ENCODE assay signal across 8 mouse cellular contexts in the genomic region with DNA sequence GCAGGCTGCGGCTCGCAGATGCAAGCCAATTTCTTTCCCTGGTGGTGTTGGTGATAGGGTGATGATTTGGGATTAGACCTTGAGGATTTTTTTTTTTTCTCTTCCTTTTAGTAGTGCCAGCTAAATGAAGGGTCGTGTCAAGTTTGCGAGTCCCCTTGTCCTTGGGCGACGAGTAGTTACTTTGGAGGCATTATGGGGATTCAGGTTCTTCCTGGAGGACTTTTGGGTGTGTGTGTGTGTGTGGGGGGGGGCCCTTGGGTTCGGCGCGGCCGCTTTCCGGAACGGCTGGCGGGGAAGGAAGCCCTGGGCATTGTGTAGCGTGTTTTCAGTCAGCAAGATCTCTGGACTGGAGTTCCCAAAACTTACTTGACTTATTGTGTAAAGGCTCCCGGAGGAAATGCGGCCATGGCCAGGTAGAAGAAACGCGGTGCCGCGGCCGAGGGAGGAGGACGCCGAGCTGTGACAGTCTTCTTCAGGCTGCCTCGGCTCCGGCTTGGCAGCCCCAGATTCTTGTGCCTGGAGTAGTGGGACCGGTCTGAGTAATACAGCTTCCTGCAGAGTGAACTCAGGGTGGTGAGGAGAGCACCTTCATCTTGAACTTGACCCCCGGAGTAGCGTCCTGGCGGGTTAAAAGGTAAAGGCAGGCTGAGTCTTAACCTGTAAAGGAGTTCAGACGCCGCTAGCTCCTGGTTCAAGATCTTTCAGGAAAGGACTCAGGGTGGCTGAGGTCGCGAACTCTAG. TPM values are rescaled to one million over a fixed set of nuclear protein-coding genes. Genes with fewer than 3 reads are reported as not detected.
DNase-seq lines count a peak whose midpoint lies in the region; ATAC-seq and TF ChIP-seq lines count a peak whose summit lies in the region.

No protein-coding gene starts in this region.

- ATAC-seq in forebrain, postnatal 0 days, result no peak
- ATAC-seq in intestine, embryonic 14.5 days (replicated peaks; ENCODE audit: low FRiP score, low TSS enrichment, low read depth), result no peak
- no peak for ATAC-seq in liver, embryonic 12.5 days

- no peak for TF ChIP-seq CTCF in forebrain, postnatal 0 days (IDR thresholded peaks at IDR 0.05; ENCODE audit: low read depth)

- peak overlapping the region; percentile 59 for H3K9ac ChIP-seq in forebrain, postnatal 0 days
- H3K9ac ChIP-seq in intestine, embryonic 14.5 days (ENCODE audit: low read length), result peak overlapping the region; percentile 91
- peak overlapping the region; percentile 72 for H3K9ac ChIP-seq in liver, embryonic 12.5 days

- peak overlapping the region; percentile 100 for H3K4me2 ChIP-seq in forebrain, postnatal 0 days (ENCODE audit: low read depth)
- H3K4me2 ChIP-seq in intestine, embryonic 14.5 days (ENCODE audit: low read length), result peak overlapping the region; percentile 80
- peak overlapping the region; percentile 94 for H3K4me2 ChIP-seq in liver, embryonic 12.5 days

- H3K27me3 ChIP-seq in forebrain, postnatal 0 days (ENCODE audit: insufficient read depth, low read length), result no peaks in the 10 kb centered on the region
- no peaks in the 10 kb centered on the region for H3K27me3 ChIP-seq in intestine, embryonic 14.5 days (replicated peaks; ENCODE audit: control insufficient read depth, insufficient read depth, low read length)
- peaks cover 59% of the 10 kb centered on the region for H3K27me3 ChIP-seq in liver, embryonic 12.5 days (replicated peaks)

- H3K4me1 ChIP-seq in brown adipose tissue, adult 24 weeks (ENCODE audit: control insufficient read depth, insufficient read depth, insufficient read length, low read length), result peaks cover 17% of the 10 kb centered on the region
- peaks cover 12% of the 10 kb centered on the region for H3K4me1 ChIP-seq in forebrain, postnatal 0 days (ENCODE audit: insufficient read depth)
- H3K4me1 ChIP-seq in intestine, embryonic 14.5 days (replicated peaks; ENCODE audit: control insufficient read depth, insufficient read depth, low read length), result peaks cover 46% of the 10 kb centered on the region
- H3K4me1 ChIP-seq in liver, embryonic 12.5 days, result peaks cover 24% of the 10 kb centered on the region

- peak; percentile 27 for DNase-seq in ovary, postnatal 10 days (ENCODE audit: low spot score)
- DNase-seq in ovary, adult 18-20 months (ENCODE audit: low spot score), result no peak
- no peak for DNase-seq in forebrain, postnatal 0 days
- DNase-seq in intestine, embryonic 14.5 days (ENCODE audit: low spot score), result peak; percentile 84
- DNase-seq in naive thymus-derived CD4-positive, alpha-beta T cell, adult 2 months (ENCODE audit: low read depth), result peak; percentile 45
- no peak for DNase-seq in c-Kit-positive CD71-positive TER-119-positive erythroid progenitor cells, embryonic 14.5 days (ENCODE audit: low spot score)

- H3K9me3 ChIP-seq in forebrain, postnatal 0 days (ENCODE audit: low read length), result no peaks in the 10 kb centered on the region
- H3K9me3 ChIP-seq in intestine, embryonic 14.5 days (ENCODE audit: control insufficient read depth, low read length), result no peaks in the 10 kb centered on the region
- no peaks in the 10 kb centered on the region for H3K9me3 ChIP-seq in liver, embryonic 12.5 days (replicated peaks)

- H3K36me3 ChIP-seq in forebrain, postnatal 0 days (ENCODE audit: insufficient read depth), result no peaks in the 10 kb centered on the region
- H3K36me3 ChIP-seq in intestine, embryonic 14.5 days (ENCODE audit: control insufficient read depth, insufficient read depth, low read length), result no peaks in the 10 kb centered on the region
- no peaks in the 10 kb centered on the region for H3K36me3 ChIP-seq in liver, embryonic 12.5 days

- WGBS in forebrain, postnatal 0 days, result 1% methylated on average over 33 of the region's 33 CpGs
- 1% methylated on average over 33 of the region's 33 CpGs for WGBS in intestine, embryonic 14.5 days
- WGBS in liver, embryonic 12.5 days (ENCODE audit: insufficient replicate concordance), result under 1% methylated on average over 33 of the region's 33 CpGs

- peak overlapping the region; percentile 84 for H3K27ac ChIP-seq in brown adipose tissue, adult 24 weeks (replicated peaks; ENCODE audit: low read depth, low read length)
- 0 out of 2 replicates have a peak overlapping the region, but pooled peaks have one; percentile 47 for H3K27ac ChIP-seq in forebrain, postnatal 0 days (ENCODE audit: low read depth, low read length)
- peak overlapping the region; percentile 92 for H3K27ac ChIP-seq in intestine, embryonic 14.5 days (ENCODE audit: low read depth)
- H3K27ac ChIP-seq in liver, embryonic 12.5 days, result peak overlapping the region; percentile 78

- H3K4me3 ChIP-seq in brown adipose tissue, adult 24 weeks (ENCODE audit: insufficient read depth, low read depth, low read length), result peak overlapping the region; percentile 92
- H3K4me3 ChIP-seq in forebrain, postnatal 0 days (ENCODE audit: low read depth, low read length), result peak overlapping the region; percentile 67
- H3K4me3 ChIP-seq in intestine, embryonic 14.5 days (ENCODE audit: low read depth, low read length), result peak overlapping the region; percentile 89
- H3K4me3 ChIP-seq in liver, embryonic 12.5 days, result peak overlapping the region; percentile 67

RNA-seq across cellular contexts. Expression of gene Tanc1, which starts 1.1 kb away (rescaled TPM):
- polyA plus RNA-seq in brown adipose tissue, adult 24 weeks (2012; ENCODE audit: insufficient read depth, insufficient read length, missing spikeins), result 9.7 and 12.9 TPM in 2 replicates
- 4.3 and 5.0 TPM in 2 replicates for total RNA-seq in forebrain, postnatal 0 days (2014; rRNA removed)
- polyA plus RNA-seq in forebrain, postnatal 0 days (2015; fragmentation: Nextera tagmentation; extraction: Ambion mirVana), result 1.3 and 2.9 TPM in 2 replicates
- polyA plus RNA-seq in intestine, embryonic 14.5 days (2014; fragmentation: Nextera tagmentation; extraction: Ambion mirVana), result 24.8 and 25.0 TPM in 2 replicates
- 6.7 and 6.8 TPM in 2 replicates for polyA plus RNA-seq in liver, embryonic 12.5 days (2016; fragmentation: Nextera tagmentation; extraction: Ambion mirVana)

Comparison
In these comparisons a context has a peak if more than half of its experiments do, and no peak if none do; other contexts are left out.
1. DNase-seq: peak in ovary, postnatal 10 days (single experiment), intestine, embryonic 14.5 days (single experiment) and naive thymus-derived CD4-positive, alpha-beta T cell, adult 2 months (single experiment); none in ovary, adult 18-20 months (single experiment), forebrain, postnatal 0 days (single experiment) and c-Kit-positive CD71-positive TER-119-positive erythroid progenitor cells, embryonic 14.5 days (single experiment).
2. Peak in every context shown above with its lines, with median percentiles within 50 percentile points of each other: H3K27ac ChIP-seq, H3K4me3 ChIP-seq, H3K4me2 ChIP-seq and H3K9ac ChIP-seq.